Mouse (Mus musculus) E14TG2a.4 (cell line): Measurements from ENCODE around the gene Plk3.

Experiments used
- CTCF ChIP-seq: conservative IDR thresholded peaks from 2 replicates; pipeline ENCODE4 v1.5.1; 2014; ENCODE audit warnings: low read length
- POU5F1 ChIP-seq: IDR thresholded peaks from 2 replicates; pipeline ENCODE4 v1.6.1; 2014; ENCODE audit warnings: low read length, borderline replicate concordance

GRCm38 (mm10) chr4:117098764-117099036 lies 35.1 kb downstream of the Plk3 start:
- TF ChIP-seq POU5F1 (no peak), CTCF (no peak)
